Mouse (Mus musculus) A20 (cell line): ENCODE data around the gene Olfr456.
A peak's percentile ranks its signal among the peaks of the same experiment; 100 is the strongest.
"Not testable (repeated sequence)": the region's sequence is repeated elsewhere in the genome, so short reads cannot be mapped to it uniquely, and the experiment has no call there.

ENCODE experiments used
- DNase-seq: peaks from one replicate; pipeline ENCODE4 v3.0.0-alpha.2; 2011; ENCODE audit warnings: low read depth, low spot score

Olfr456 gene

DNA sequence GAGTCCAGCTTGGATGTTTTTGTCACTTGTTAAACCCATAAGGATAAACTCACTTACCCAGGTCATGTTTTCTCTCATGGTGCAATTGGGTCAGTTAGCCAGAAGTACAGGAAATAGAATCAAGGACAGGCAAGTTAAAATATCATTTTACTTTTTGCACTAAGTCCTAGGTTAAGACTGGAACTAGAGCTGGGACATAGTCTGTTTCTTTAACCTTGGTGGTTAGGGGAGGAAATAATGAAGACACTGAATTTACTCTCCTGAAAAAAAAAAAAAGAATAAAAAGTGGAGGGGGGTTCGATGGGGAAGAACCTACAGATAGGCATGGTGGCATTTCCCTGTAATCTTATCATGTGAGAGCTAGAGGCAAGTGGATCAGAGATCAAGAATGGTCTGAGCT lies at the start of gene Olfr456:
Gene Olfr456, minus strand, starts transcription at position 101 of the 400 bp plus-strand sequence.
- DNase-seq = no peak

- DNase-seq = no peak
These were observed 26.4 kb upstream of the Olfr456 start for GRCm38 (mm10) chr6:42513461-42513860.

GRCm38 (mm10) chr6:42509311-42509710 lies 22.3 kb upstream of the Olfr456 start:
- DNase-seq = no peak

DNA sequence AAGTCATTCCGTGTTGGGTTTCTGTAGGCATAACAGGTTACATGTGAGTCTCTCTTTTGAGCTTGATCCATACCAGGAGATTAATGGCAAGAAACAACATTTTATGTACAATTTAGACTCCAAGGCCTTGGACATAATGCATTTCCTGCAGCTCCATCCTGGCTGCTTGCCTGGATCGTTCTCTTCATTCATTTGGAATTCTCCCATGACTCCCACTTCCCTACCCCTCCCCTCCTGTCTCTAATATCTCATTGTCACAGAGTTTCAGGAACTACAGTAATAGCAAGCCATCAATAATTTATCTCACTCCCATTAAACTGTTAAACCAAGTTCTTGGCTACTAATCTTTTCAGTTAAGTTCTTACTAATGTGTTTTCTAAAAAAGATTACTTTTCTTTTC lies 16.5 kb upstream of the Olfr456 start:
- no peak for DNase-seq

DNA sequence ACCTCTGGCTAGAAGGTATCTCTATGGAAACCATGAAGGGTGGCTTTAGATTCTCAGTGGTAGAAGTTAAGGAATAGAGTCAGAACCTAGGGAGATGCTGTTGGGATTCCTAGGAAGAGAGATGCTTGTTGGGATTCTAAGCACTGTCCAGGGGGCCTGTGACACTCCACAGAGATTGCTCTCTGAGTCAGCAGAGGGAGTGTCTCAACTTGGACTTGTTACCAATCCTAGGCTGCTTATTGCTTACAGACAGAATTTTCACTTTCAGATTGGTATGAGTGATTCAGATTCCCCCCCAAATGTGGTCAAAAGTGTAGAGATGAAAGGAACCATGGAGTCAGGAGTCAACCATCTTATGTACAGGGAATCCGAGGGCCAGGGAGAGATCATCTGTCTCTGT lies 2.7 kb upstream of the Olfr456 start:
- DNase-seq = no peak

DNA sequence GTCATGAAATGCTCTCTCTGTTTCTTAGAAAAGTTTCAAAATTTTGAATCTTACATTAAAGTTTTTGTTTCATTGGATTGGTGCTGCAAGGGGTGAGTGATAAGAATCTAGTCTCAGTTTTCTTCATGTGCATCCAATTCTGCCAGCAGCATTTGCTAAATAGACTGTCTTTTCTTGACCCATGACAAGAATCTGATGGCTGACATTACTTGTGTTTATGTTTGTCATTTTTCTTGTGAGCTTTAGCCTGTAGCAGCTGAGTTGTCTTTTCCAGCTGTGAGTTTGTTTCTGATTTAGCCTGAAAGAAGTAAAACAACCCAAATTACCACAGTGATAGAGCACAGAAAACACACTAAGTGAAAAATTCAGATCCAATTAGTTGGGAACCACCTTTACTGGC lies 2.4 kb downstream of the Olfr456 start:
- no peak for DNase-seq

GRCm38 (mm10) chr6:42476235-42476634 lies 10.8 kb downstream of the Olfr456 start, which contains the start of gene Olfr457:
Gene Olfr457 (minus strand): TSS chr6:42476335.
- DNase-seq = no peak

GRCm38 (mm10) chr6:42471298-42471697 lies 15.7 kb downstream of the Olfr456 start:
- not testable (repeated sequence) for DNase-seq

- DNase-seq = peak; percentile 6
These were observed 16.5 kb downstream of the Olfr456 start for GRCm38 (mm10) chr6:42470542-42470941.

GRCm38 (mm10) chr6:42465096-42465495 lies 21.9 kb downstream of the Olfr456 start, which contains the start of gene Olfr458:
Gene Olfr458 (minus strand): TSS chr6:42465196.
- no peak for DNase-seq

- peak; percentile 85 for DNase-seq
These were observed 39.6 kb downstream of the Olfr456 start for GRCm38 (mm10) chr6:42447381-42447780.

DNA sequence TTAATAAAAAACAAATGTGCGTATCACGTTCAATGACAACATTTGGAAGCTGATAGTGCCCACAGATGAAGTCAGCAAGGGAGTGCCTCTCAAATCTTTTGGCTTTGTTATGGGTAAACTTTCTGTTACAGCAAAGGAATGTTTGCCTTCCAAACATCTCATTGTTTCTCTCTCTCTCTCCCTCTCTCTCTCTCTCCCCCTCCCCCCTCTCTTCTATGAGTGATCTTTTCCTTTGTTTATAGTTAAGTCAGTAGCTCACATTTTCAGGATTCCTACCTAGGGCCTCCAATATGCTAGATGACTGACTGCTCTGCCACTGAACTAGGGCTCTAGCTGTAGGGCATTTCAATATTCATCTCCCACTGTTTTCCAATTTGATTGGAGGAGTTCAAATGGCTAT lies 42.5 kb downstream of the Olfr456 start:
- no peak for DNase-seq

DNA sequence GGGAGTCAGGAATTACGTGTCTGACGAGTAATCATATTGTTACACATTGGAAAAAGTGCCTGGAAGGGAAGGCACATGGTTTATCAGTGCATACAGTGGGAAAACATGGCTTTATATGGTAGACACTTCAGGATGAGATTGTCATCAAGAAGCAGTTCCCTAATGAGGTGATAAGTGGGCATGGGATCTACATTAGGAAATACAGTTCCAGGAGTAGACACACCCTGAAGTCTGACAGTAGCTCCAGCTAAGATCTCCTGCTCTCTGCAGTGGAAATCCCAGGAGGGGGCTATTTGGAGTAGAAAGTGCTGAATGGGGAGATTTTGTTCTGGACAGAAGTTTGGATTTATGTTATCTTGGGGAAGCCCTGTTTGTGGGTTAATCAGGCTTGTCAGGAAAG lies 45.6 kb downstream of the Olfr456 start:
- no peak for DNase-seq
